Comparison of ENCODE assay signal across 14 mouse cellular contexts in the genomic region with DNA sequence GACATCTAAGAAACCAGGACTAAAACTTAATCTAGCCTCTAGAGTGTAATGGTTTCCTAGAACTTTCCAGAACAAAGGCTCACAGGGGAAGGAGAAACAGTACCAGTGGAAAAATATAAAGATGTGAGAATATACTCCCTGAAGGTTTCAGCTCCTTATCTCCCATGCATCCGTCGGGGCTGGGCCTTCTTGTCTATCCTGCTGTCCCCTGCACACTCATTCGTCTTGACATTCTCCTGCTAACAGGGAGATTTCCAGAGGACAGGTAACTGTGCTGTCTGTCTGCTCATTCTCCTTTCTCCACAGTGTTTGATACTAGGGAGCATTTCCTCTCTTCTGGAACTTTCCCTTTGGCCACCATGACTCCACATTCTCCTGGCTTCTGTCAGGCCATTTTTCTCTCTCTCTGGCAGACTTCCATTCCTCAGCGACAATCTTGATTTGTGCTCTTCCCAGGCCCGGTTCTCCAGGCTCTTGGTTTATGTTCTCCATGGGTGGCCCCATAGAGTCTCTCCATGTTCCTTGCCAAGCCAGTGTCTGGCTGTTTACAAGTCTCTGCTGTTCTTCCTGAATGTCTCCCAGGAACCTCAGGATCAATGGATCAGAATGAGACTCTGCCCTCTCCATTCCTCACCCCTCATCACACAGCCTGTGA. TPM values are rescaled to one million over a fixed set of nuclear protein-coding genes. Genes with fewer than 3 reads are reported as not detected.
DNase-seq lines count a peak whose midpoint lies in the region; ATAC-seq and TF ChIP-seq lines count a peak whose summit lies in the region.
"Had no signal": no experiment of that assay in that cellular context is flagged by ENCODE, and none has a peak within 500 bp of the region (broad histone marks: within the 10 kb centered on the region; RNA-seq: fewer than 3 reads in every experiment).

No protein-coding gene starts in this region.

- no peak for TF ChIP-seq CTCF in kidney, adult 2 months (conservative IDR thresholded peaks at IDR 0.05; ENCODE audit: insufficient read depth, insufficient read length, low read depth, low read length)
- TF ChIP-seq CTCF in midbrain, postnatal 0 days (IDR thresholded peaks at IDR 0.05) = no peak

- H3K4me1 ChIP-seq in kidney, adult 2 months (ENCODE audit: control insufficient read depth, insufficient read depth, low read length) = no peaks in the 10 kb centered on the region
- H3K4me1 ChIP-seq in embryonic facial prominence, embryonic 14.5 days (ENCODE audit: control insufficient read depth, insufficient read depth, low read length) = peaks cover 13% of the 10 kb centered on the region; the same call in 1 of the 2 replicates
- H3K4me1 ChIP-seq in midbrain, postnatal 0 days (ENCODE audit: insufficient read depth, low read length) = no peaks in the 10 kb centered on the region

- no peak for TF ChIP-seq POLR2A in kidney, adult 2 months (IDR thresholded peaks at IDR 0.05; ENCODE audit: low read depth, low read length)

- no peaks in the 10 kb centered on the region for H3K27me3 ChIP-seq in kidney, adult 2 months (replicated peaks; ENCODE audit: control insufficient read depth, insufficient read depth, low read length)
- H3K27me3 ChIP-seq in embryonic facial prominence, embryonic 14.5 days (replicated peaks; ENCODE audit: control insufficient read depth, insufficient read depth, low read length) = no peaks in the 10 kb centered on the region
- H3K27me3 ChIP-seq in midbrain, postnatal 0 days (ENCODE audit: insufficient read depth, low read length) = no peaks in the 10 kb centered on the region
- H3K27me3 ChIP-seq: CH12.LX; embryonic facial prominence, embryonic 15.5 days; liver, embryonic 12.5 days had no signal

- no peak overlapping the region for H3K9ac ChIP-seq in embryonic facial prominence, embryonic 14.5 days (ENCODE audit: low read depth, low read length)
- H3K9ac ChIP-seq in midbrain, postnatal 0 days (replicated peaks; ENCODE audit: low read length, poor library complexity, severe bottlenecking) = no peak overlapping the region
- H3K9ac ChIP-seq: embryonic facial prominence, embryonic 15.5 days; forebrain, postnatal 0 days; liver, embryonic 12.5 days had no signal

- ATAC-seq in embryonic facial prominence, embryonic 14.5 days (ENCODE audit: low read depth) = no peak
- no peak for ATAC-seq in midbrain, postnatal 0 days (ENCODE audit: low FRiP score)
- ATAC-seq: forebrain, postnatal 0 days; hindbrain, embryonic 16.5 days; liver, embryonic 12.5 days had no signal

- H3K4me2 ChIP-seq in embryonic facial prominence, embryonic 14.5 days (ENCODE audit: low read depth, low read length) = no peak overlapping the region
- no peak overlapping the region for H3K4me2 ChIP-seq in midbrain, postnatal 0 days (ENCODE audit: low read depth, low read length, poor library complexity, severe bottlenecking)
- H3K4me2 ChIP-seq: embryonic facial prominence, embryonic 15.5 days; liver, embryonic 12.5 days had no signal

- peak; percentile 8 for DNase-seq in kidney, adult 2 months
- DNase-seq in kidney, adult 11 months = no peak
- DNase-seq in embryonic facial prominence, embryonic 14.5 days (ENCODE audit: low spot score) = peak; percentile 45
- DNase-seq in kidney, postnatal 10 days = peak; percentile 62
- DNase-seq in lung, postnatal 25 days (ENCODE audit: low spot score) = peak; percentile 68
- no peak for DNase-seq in midbrain, postnatal 0 days (ENCODE audit: low spot score)
- DNase-seq in layer of hippocampus, adult 8-10 months (ENCODE audit: low spot score in 2 of 2) = no peak
- no peak for DNase-seq in frontal cortex, postnatal 14 days (ENCODE audit: low spot score in 2 of 2)
- DNase-seq: cerebellum, adult 9-10 months; forebrain, postnatal 0 days had no signal

- no peaks in the 10 kb centered on the region for H3K9me3 ChIP-seq in embryonic facial prominence, embryonic 14.5 days (ENCODE audit: control insufficient read depth, low read length)
- H3K9me3 ChIP-seq in midbrain, postnatal 0 days (ENCODE audit: low read length) = no peaks in the 10 kb centered on the region
- H3K9me3 ChIP-seq: embryonic facial prominence, embryonic 15.5 days; liver, embryonic 12.5 days had no signal

- no peak overlapping the region for H3K27ac ChIP-seq in kidney, adult 2 months (ENCODE audit: insufficient read depth, low read depth, low read length)
- H3K27ac ChIP-seq in embryonic facial prominence, embryonic 14.5 days (replicated peaks; ENCODE audit: low read depth, low read length) = no peak overlapping the region
- H3K27ac ChIP-seq in midbrain, postnatal 0 days (ENCODE audit: low read depth, low read length) = no peak overlapping the region
- H3K27ac ChIP-seq: embryonic facial prominence, embryonic 15.5 days; liver, embryonic 12.5 days had no signal

- no peak overlapping the region for H3K4me3 ChIP-seq in kidney, adult 2 months (ENCODE audit: insufficient read depth, low read depth, low read length)
- no peak overlapping the region for H3K4me3 ChIP-seq in embryonic facial prominence, embryonic 14.5 days (ENCODE audit: low read depth, low read length)
- H3K4me3 ChIP-seq in midbrain, postnatal 0 days (ENCODE audit: low read depth, low read length) = no peak overlapping the region
- H3K4me3 ChIP-seq: embryonic facial prominence, embryonic 15.5 days; liver, embryonic 12.5 days had no signal

- WGBS in kidney, adult 2 months = 69% methylated on average over 5 of the region's 5 CpGs
- 69% methylated on average over 5 of the region's 5 CpGs for WGBS in embryonic facial prominence, embryonic 14.5 days
- WGBS in midbrain, postnatal 0 days = 82% methylated on average over 5 of the region's 5 CpGs

- H3K36me3 ChIP-seq in kidney, adult 2 months (ENCODE audit: control insufficient read depth, insufficient read depth, low read length) = no peaks in the 10 kb centered on the region
- no peaks in the 10 kb centered on the region for H3K36me3 ChIP-seq in embryonic facial prominence, embryonic 14.5 days (ENCODE audit: control insufficient read depth, insufficient read depth, low read length)
- H3K36me3 ChIP-seq in midbrain, postnatal 0 days (ENCODE audit: insufficient read depth, low read length) = no peaks in the 10 kb centered on the region
- H3K36me3 ChIP-seq: embryonic facial prominence, embryonic 15.5 days; liver, embryonic 12.5 days had no signal

RNA-seq across cellular contexts. Expression of gene Aff3, which starts 1.5 kb away (rescaled TPM):
- polyA plus RNA-seq in kidney, adult 2 months (2012; rRNA removed) = 1.5 and 2.2 TPM in 2 replicates
- 13.8 and 15.8 TPM in 2 replicates for polyA plus RNA-seq in embryonic facial prominence, embryonic 14.5 days (2014; fragmentation: Nextera tagmentation; extraction: Ambion mirVana)
- 61.2 and 65.0 TPM in 2 replicates for total RNA-seq in midbrain, postnatal 0 days (2014; rRNA removed)
- polyA plus RNA-seq in midbrain, postnatal 0 days (2015; fragmentation: Nextera tagmentation; extraction: Ambion mirVana) = 16.5 and 20.6 TPM in 2 replicates
- total RNA-seq in layer of hippocampus, adult 8-10 months (2022) = 100 to 1,000 TPM; 101 to 141 (median 116) TPM

Comparison
In these comparisons a context has a peak if more than half of its experiments do, and no peak if none do; other contexts are left out.
1. DNase-seq: peak in kidney, adult 2 months (single experiment), embryonic facial prominence, embryonic 14.5 days (single experiment), kidney, postnatal 10 days (single experiment) and lung, postnatal 25 days (single experiment); none in kidney, adult 11 months (single experiment), midbrain, postnatal 0 days (single experiment), layer of hippocampus, adult 8-10 months (0 of 2) and frontal cortex, postnatal 14 days (0 of 2).